Mouse (Mus musculus): ENCODE data around the gene Dbi.

The Dbi gene

DNA sequence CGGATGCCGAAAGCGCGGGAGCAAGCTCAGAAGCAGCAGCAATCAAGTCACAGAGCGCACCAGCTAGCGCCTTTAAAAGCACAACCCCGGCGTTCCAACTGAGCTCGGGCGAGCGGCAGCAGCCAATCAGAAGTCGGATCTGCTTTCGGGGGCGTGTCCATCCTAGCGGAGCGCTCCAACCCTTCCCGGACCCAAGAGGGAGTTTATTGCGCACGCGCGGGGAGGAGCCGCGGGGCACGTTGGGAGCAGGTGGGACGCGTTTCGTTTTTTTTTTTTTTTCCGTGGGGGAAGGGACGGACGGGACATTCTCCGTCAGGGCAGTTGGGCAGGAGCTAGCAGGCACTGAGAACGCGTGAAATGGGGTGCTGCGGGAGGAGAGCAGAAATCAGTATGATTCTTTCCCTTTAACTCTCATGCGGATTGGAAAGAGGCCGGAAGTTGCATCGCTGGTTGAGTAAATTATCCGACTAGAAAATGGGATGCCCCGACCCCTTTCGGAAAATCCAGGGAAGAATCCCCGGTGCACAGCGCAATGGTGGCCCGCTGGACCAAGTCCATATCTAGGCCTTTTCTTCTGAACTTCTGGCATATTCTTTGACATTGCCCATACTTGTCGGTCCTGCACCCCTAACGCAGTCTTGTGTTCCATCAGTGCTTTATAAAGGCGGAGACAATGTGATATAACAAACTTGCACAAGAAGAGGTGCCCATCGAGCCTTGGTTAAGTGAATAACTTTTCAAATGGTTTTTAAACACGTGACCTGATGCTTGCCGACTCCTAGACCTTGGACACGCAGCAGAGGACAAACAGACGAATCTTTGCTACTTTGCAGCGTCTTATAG is at the start of gene Dbi, which contains the start of gene 3110009E18Rik:
Gene Dbi, minus strand, starts transcription at position 110 of the 843 bp plus-strand sequence.
Gene 3110009E18Rik, plus strand, starts transcription at position 219 of the 843 bp plus-strand sequence.
- DNase-seq: peak; percentile 100

GRCm38 (mm10) chr1:120170307-120170706 is 49.4 kb upstream of the Dbi start:
- DNase-seq: no peak

GRCm38 (mm10) chr1:120168674-120169073 is 47.8 kb upstream of the Dbi start:
- no peak for DNase-seq

GRCm38 (mm10) chr1:120168016-120168415 is 47.1 kb upstream of the Dbi start:
- no peak for DNase-seq

GRCm38 (mm10) chr1:120162616-120163015 is 41.7 kb upstream of the Dbi start:
- DNase-seq: peak; percentile 76

DNA sequence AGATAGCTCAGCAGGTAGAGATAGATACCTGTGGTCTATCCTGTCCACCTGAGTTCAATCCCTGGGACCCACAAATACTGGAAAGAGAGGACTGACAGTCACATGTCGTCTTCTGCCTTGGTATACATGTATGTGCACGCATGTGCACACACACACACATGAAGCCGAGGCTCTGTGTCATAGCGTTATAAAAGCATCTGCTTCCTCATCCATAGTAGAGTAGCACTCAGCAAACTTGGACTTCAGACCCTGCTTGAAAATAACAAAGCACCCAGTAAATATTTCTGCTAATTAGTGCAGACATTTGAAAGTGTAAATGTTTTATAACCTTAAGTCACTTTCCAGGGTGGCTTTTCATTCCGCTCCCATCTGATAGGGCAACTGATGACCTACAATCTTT is 40.6 kb upstream of the Dbi start:
- peak; percentile 40 for DNase-seq

- DNase-seq: peak; percentile 75
These were observed 37.7 kb upstream of the Dbi start for GRCm38 (mm10) chr1:120158474-120159127.

GRCm38 (mm10) chr1:120155325-120155724 is 34.4 kb upstream of the Dbi start:
- DNase-seq: no peak

GRCm38 (mm10) chr1:120154232-120154631 is 33.4 kb upstream of the Dbi start:
- no peak for DNase-seq

DNA sequence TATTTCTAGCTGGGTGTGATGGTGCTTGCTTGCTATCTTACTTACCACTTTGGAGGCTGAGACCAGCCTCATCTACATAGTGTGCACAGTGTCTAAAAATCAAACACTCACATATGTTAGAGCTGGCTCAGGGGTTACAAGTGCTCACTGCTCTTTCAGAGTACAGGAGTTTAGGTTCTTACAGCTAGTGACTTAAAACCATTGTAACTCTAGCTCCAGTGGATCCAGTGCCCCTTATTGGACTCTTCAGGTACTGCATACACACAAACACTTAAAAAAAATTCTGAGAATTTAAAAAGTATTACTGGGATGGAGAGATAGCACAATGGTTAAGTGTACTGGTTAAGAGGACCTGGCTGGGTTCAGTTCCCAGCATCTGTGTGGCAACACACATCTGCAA is 26.1 kb upstream of the Dbi start:
- no peak for DNase-seq

DNA sequence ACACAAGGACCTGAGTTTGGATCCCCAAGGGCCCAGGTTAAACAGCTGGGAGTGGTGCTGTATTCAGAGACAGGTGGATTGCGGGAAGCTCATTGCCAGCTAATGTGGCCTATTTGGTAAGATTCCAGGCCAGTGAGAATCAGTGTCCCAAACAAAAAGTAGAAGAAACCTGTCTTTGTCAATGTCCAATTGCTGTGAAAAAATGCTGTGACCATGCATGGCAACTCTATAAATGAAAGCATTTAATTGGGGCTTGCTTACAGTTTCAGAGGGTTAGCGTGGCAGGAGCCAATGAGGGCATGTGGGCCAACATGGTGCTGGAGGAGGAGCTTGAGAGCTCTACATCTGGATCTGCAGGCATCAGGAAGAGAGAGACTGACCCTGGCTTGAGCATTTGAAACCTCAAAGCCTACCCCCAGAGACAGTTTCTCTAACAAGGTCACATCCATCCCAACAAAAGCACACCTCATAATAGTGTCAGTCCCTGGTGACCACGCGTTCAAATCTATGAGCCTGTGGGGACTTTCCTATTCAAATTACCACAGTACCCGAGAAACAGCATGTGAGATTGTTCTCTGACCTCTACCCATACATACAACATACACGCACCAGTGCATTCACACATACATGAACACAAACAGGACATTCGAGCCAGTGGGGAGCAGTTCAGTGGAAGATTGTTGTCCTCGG is 24.8 kb upstream of the Dbi start:
- no peak for DNase-seq

DNA sequence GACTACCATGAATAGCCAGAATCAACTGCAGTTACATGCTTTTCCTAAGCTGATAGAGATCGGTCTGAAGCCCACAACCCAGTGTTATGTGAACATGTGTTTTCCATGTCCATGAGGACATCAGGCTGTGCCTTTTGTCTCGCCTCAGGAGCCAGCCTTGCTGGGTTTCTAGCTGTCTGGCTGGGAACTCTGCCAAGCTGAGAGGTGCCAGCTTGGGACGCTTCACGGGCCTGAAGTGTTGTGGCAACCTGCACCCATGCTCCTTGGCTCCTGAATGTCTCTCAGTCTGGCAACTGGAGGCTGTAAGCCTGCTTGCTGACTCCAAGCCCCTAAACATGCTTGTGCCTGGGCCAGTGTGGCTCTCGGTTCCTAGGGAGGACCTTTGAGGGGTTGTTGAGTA is 21.7 kb upstream of the Dbi start:
- peak; percentile 93 for DNase-seq

GRCm38 (mm10) chr1:120140144-120140693 is 19.3 kb upstream of the Dbi start:
- DNase-seq: no peak

GRCm38 (mm10) chr1:120138923-120139540 is 18.2 kb upstream of the Dbi start:
- no peak for DNase-seq

- DNase-seq: peak; percentile 95
These were observed 15.3 kb upstream of the Dbi start for GRCm38 (mm10) chr1:120135934-120136786.

DNA sequence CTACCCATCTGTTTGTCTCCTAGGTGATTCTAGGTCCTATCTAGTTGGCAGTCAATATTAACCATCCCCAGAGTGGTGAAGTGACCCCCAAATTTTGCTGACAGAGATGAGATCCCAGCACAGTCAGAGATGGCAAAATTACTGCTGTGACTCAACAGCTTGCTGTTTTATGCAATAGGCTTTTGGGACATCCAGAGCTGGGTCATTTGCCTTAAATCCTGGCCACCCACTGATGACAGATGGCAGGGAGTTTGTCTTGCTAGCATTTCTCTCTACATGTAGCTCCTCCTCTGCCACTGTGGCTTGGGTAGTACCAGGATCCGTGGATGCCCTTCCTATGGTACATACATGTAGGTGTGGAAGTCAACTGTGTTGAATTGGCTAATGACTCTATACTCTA is 11.5 kb upstream of the Dbi start:
- DNase-seq: no peak

DNA sequence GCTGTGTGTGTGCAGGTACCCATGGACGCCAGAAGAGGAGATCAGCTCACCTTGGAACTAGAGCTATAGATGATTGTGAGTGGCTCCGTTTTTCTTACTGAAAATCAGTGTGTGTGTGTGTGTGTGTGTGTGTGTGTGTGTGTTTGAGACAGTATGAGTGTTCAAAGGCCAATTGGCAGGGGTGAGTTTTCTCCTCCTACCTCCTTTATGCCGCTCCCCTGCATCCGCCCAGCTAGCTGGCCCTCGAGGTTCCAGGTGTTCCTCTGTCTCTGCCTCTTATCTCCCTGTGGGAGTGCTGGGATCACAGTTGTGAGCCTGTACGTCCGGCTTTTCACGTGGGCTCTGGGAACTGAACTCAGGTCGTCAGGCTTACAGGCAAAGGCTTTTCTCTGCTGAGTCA is 5.4 kb upstream of the Dbi start:
- peak; percentile 87 for DNase-seq

- DNase-seq: no peak
These were observed 4.6 kb upstream of the Dbi start for GRCm38 (mm10) chr1:120125471-120125870.

GRCm38 (mm10) chr1:120124839-120125238 is 4.0 kb upstream of the Dbi start:
- peak; percentile 89 for DNase-seq

GRCm38 (mm10) chr1:120122634-120123383 is 1.9 kb upstream of the Dbi start:
- DNase-seq: no peak

DNA sequence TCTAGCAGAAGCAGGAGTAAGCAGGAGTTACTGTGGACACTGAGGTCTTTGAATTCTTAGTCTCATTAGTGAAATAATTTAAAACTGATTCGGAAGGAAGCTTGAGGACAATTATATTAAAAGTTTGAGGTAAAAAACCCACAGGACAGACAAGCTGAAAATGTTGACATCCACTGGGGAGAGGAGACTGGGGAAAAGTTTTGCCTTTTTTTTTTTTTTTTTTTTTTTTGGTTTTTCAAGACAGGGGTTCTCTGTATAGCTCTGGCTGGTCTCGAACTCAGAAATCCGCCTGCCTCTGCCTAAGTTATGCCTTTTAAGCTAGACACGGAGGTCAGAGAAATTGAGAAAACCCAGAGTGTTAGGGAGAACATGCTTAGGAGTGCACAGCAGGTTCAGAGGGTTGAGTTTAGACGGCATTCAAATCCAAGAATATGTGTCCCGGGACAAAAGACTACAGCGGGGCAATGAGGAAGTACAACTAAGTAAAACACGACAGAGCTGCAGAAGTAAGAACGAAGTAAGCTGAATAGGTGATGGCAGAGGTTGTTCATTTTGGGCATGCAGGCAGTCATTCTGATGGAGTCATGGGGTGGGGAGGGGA is 1.2 kb upstream of the Dbi start:
- DNase-seq: no peak

Data from heart, adult 11 months (tissue).